Mouse (Mus musculus) left cerebral cortex, postnatal 14 days (tissue): ENCODE measurements around the gene Gm15737. TPM values are rescaled to one million over a fixed set of nuclear protein-coding genes. Genes with fewer than 3 reads are reported as not detected.

Experiments used
- DNase-seq, 2 experiments: peaks; one replicate each; pipeline ENCODE4 v3.0.0; 2021 to 2022; ENCODE audit warnings: low spot score in 2 of 2, mixed read lengths in 1 of 2
- intact Hi-C: fragments of 180-260 bp; cut with DNase I; formaldehyde crosslinking; loops from one replicate; pipeline ENCODE4 v1.15.1; 2025
- long read RNA-seq, 2 experiments: library from polyadenylated mRNA; stranded (forward); transcript quantifications; one replicate each; pipeline ENCODE4 v2.0.0; 2021
- total RNA-seq, 2 experiments: library from RNA; stranded (reverse); gene quantifications; 2 replicates each; pipeline ENCODE4 v1.2.3; 2021

Gm15737 gene
- not detected for total RNA-seq
- long read RNA-seq, experiment 1 = 0 reads
- long read RNA-seq, experiment 2 = 0 reads

DNA sequence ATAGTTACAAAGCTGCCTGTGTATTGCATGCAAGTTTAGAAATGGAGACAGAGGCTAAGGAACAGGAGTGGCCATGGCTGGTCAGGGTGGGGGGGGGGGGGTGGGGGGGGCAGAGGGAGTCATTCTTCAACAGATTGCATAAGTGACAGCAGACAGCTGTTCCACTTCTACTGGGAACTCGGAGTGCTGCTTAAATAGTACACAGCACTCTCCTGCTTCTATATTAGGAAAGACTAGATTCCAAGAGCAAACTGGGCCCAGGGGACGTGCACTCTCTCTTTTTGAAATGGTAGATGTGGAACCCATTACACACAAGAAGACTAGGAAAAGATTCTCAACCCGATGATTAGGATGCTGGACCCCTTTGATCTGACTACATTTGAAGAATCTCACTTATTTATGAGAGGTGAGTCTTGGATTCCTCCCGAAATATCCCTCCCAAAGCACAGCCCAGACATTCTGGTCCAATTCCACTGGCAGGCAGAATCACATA lies at the start of gene Gm15737:
Gene Gm15737 (plus strand): TSS at position 269 of the 493 bp plus-strand sequence.
- intact Hi-C loops = no loop called here
- peak; percentile 31 to 60 for DNase-seq

DNA sequence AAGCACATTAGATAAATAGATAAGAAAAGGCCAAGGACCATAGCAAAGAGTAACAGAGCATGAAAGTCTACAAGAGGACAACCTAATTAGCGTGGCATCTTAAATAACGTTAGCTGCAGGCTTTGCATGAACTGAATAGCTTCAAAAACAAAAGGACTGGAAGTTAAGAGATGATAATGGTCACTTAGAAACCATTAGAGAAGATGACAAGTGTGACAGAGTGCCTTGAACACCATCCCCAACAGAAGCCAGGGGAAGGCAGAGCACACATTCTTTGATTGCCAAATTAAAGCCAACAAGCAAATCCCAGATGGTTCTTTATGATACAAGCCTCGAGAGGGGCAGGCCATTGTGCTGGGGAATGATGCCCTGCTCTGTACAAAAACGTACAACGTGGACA lies 47.6 kb upstream of the Gm15737 start:
- no peak for DNase-seq
- intact Hi-C loops = no loop called here

DNA sequence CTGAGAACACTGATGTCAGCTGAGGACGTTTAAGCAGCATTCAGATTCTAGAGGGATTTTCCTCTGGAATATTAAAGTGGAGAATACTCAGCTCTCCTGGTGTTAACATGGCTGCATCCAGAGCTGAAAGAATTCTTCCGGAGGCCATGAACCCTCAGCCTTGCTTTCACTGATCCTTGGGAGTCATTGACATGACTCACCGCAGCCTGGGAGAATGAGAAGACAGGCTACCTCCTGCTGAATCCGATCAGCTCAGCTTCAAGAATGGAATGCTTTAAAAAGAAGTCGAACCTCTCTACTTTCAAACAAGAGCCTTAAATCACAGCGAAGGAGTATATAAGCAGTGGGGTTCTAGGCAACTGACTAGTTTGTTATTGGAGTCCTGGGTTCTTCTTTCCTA lies 47.2 kb upstream of the Gm15737 start:
- intact Hi-C loops = no loop called here
- DNase-seq = no peak

DNA sequence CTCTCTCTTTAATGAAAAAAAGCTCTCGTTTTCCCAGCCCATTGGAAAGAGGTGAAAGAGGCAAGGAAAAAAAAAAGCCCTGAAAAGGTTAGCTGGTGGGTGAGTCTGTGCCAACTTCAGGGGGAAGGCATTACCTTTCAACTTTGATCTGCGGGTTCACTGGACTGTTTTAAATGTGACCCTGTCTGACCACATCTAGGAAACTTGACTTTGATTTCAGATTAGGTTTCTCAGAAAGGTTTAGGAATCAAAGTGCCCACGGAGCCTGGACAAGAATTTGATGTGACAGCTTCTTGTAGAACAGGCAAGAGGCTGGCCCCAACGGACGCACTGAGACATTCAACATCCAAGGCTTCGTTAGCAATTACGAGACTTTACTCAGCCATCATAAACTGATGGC lies 45.2 kb upstream of the Gm15737 start:
- no peak for DNase-seq
- intact Hi-C loops = no loop called here

DNA sequence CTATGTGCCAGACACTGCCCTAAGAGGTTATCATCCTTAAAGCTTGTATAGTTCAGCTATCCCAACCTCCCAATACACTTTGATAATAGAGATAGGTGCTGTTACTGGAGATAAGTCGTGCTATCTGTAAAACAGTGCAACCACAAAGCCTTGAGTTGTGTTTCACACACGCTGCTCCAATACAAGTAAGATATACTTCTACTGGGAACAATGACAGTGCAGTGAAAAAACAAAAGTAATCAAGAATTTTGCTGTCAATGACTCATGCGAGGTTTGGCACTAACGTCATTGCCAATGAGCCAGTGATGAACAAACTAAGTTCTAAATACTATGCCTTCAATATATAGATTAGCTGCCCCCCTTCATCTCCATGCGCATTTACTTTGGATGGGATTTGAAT lies 42.6 kb upstream of the Gm15737 start:
- DNase-seq = no peak
- intact Hi-C loops = no loop called here

DNA sequence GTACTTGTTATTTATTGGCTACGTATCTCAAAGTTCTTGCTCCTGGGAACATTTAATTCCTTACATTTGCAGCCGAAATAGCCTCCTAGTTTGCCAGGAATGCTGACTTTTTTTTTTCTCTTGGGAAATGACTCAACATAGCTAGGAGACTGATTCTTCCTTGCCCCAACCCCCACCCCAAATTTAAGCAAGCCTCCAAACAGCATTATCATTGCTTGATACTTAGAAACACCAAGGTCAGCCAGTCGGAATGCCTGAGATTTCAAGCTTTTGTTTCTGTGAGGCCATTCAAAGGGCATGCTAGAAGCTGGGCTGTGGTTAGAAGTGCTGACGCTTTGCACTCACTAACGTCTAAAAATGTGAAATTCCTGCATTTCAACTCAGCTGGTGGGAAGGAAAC lies 41.8 kb upstream of the Gm15737 start:
- intact Hi-C loops = no loop called here
- no peak for DNase-seq

DNA sequence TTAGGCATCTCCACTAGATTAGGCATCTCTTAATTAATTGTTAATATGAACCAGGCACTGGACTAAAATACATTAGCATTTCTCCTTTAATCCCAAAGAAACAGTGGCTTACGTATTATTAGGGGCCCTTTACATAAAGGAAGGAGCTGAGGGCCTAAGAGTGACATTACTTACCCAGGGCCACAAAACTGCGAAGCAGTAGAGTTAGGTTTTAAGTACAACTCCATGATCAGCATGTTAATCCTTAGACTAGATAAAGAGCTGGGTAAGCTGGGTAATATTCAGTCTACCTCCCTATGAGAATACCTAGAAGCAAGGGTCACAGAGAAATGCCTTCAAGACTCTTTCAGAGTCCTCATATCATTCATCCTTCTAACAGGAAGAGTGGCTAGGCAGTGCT lies 40.0 kb upstream of the Gm15737 start:
- intact Hi-C loops = no loop called here
- DNase-seq = no peak

DNA sequence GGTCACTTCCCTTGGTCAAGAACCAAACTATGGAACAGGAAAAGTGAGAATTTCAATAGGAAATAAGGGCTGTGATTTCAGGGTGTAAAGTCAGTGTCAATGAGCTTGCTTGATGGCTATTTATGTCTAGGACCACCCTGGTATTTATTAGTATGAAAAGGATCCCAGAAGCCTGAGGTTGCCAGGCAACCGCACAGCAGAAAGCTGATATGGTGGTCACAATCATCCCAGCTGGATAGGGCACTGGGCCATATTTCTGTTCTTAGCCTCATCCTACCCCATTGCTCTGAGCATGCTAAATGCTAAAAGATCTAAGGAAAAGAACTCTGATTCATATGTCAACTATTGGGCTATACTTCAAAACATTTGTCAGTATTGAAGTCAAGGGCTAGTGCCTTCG lies 38.1 kb upstream of the Gm15737 start:
- DNase-seq = no peak
- intact Hi-C loops = no loop called here

DNA sequence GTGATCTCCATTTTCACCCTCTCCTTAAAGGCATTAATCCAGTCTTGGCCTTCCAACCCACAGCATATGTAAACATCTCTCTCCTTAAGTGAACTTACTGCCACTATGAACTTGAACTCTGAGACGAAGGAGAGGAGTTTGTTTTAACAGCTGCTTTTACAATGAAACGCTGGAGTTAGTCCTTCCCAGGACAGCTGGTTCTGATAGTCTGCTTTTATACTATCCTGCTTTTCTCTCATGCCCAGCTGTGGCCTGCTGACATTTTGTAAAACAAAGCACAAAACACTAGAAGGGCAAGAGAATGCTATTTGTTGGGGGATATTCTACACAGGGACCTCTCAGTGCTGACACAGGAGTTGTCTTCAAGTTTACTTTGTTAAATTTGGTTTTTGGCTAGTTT lies 27.2 kb upstream of the Gm15737 start:
- no peak for DNase-seq
- intact Hi-C loops = no loop called here

DNA sequence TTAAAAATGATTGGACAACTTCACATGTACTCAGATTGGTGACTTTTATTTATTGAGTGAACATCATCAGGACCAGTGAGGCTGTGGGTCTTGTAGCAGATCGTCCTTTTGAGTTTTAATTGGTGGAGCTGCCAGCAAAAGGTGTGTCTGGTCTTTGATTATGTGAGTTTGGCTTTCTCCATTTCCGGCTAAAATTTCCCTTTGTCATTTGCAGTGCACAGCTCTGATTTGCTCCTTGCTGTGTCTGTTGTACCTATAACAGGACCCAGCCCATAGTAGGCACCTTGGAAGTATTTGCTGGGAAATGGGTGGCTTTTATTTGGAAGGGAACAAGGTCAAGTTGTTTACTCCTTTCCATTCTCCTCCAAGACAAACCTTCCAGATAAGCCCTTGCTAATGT lies 25.7 kb upstream of the Gm15737 start:
- no peak for DNase-seq
- intact Hi-C loops = no loop called here

DNA sequence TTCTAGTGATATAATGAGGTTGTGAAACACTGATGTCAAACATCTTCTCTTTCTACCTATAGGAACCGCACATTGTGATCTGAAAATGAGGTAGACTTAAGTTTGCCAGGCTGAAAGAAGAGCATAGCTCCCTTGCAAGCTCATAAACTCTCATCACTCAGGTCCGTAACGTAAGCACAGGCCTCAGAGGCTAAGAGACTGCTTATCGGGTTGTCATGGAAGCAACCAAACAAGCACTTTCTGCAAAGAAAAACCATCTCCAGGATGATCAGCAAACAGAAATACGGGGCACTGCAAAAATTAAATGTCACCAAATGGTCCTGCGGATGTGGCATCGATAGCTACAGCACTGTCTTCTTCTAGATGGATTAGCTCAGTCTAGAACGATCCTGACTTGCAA lies 23.3 kb upstream of the Gm15737 start:
- DNase-seq = no peak
- intact Hi-C loops = no loop called here

DNA sequence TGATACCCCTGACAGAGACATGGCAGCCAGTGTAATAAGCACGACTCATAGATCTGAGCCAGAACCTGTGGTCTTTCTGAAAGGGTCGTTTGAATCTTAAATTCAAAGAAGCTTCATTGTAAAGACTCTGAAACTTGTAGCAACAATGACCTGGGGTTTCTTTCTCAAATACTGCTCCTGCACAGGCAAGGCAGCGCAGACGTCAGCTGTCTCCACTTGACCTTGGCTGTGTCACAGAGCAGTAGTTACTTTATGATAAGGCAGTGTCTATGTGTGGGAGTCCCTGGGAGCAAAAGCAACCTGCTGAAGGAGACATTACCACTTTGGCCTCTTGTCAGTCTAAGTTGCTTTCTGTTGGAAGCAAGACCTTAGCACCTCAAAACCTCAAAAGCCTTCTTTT lies 22.5 kb upstream of the Gm15737 start:
- DNase-seq = no peak
- intact Hi-C loops = no loop called here

DNA sequence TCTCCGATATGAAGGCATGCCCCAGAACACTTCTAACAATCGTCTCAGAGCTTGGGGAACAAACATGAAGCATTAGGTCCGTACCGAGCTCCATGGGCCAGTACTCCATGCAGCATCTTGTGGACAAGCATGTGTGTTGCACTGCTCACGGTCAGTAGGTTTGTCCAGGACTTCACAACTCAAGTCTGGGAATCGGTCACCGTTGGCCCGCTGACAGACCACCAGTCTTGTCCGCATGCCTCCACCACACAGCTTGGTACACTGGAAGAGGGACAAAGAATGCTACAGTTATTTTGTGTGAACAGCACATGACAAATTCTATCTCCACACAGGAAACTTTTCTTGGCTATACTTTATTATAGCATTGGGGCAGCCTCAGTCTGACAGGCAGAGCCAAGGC lies 19.9 kb upstream of the Gm15737 start:
- DNase-seq = no peak
- intact Hi-C loops = no loop called here

DNA sequence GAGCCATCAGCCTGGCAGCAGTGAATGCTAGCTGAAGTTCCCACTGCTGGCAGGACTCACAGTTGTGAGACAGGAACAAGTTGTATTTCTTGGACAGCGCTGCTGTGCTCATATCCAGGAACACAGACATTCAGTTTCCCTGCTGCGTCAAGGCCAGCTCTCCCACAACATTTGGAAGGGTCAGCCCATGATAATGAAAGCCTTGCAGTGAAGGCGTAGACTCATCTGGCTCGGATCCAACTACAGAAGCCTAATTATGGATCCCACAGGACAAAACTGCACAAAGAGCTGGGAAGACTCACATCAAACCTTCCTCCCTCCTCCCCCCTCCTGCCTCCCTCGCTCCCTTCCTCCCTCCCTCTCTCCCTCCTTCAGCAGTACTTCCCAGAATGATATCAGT lies 18.9 kb upstream of the Gm15737 start:
- intact Hi-C loops = no loop called here
- DNase-seq = peak; percentile 77

DNA sequence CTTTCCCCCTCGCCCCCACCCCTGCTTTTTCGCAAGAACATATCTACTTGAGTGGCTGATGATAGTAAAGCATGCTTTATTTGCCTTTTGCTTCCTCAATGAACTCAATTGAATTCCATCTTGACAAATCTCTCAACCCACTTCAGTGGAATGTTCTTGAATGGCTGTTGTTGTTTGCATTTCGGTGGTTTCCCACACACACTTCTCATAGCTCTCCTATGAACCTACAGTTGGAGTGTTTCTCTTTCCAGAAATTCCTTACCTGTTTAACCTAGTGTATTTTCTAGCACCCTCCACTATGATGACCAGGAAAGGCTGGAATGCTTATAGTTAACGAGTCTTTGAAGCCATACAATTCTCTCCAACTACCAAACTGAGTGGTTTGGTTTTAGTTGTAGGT lies 14.3 kb upstream of the Gm15737 start:
- no peak for DNase-seq
- intact Hi-C loops = no loop called here

DNA sequence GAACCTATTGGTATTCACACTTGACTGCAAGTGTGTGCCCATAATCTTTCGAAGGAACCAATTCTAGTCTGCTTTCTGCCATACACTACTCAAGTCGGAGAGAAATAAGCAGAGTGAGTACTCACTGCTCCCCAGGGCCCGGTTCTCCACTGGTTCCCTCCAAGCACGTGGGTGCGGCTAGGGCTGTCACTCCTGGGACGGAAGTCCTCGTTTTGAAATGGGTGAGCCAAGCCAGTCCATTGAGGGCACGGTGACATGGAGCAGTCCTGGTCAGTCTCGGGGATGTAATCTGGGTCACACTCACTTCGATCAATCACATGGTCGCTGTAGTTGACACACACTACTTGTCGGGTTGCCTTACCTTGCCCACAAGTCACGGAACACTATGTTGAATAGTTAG lies 11.4 kb upstream of the Gm15737 start:
- no peak for DNase-seq
- intact Hi-C loops = no loop called here

DNA sequence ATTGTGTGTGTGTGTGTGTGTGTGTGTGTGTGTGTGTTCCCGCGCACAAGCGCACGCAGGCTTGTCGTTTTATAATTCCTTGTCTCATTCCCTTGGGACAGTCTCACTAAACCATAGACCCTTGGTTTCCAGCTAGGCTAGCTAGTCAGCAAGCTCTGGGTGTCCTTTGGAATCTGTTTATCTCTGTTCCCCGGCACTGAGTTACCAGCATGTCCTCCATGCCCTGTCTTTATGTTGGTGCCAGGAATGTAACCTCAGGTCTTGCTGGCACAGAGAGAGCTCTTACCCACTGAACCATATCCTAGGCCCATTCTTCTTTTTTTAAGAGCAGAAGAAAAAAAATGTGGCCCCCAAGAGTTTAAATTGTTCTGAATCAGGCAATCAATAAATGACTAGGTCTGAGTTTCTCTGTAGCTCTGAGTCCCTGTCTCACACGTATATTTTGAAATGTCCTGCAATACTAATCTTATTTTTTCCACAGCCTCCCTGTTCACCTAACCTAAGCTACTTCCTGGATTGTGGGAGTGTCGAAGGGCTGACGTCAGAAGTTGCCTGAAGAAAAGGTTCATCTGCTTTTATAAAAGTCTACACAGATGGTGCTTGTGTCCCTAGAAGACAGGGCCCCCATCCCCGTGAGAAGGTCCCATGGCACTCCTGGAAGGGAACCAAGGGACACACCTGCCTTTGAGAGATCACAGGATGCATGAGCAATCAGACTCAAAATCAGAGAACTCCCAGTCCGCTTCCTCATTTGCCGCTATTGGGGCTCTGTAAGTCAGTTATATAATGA lies 10.2 kb upstream of the Gm15737 start:
- DNase-seq = no peak
- intact Hi-C loops = no loop called here

DNA sequence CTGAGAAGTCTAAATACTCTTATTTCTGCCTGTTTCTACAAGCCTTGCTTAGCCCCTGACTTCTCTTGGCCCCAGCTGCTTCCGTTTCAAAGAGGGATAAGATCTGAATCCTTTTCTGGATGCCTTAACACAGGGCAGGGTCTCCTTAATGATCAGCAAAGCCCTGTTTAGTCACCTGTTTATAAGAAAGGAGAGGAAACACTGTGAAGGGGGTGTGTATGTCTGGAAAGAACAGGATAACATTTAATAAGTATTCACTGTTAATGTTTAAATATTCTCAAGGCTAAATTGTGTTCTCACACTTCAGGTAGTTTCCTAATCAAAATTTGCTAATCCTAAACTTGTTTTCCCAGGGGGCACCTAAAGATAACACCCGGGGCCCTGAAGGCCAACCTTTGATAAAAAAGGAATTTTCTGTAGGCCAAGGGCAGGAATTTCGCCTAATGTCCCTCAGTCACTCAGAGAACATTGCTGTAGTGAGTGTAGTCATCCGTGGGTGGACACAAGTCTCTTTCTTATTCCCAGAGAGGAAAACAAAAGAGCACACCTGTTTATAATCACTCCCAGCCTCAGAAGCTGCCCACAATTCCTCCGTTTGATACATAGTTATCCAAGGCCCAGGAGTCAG lies 8.8 kb upstream of the Gm15737 start:
- DNase-seq = no peak
- intact Hi-C loops = no loop called here

DNA sequence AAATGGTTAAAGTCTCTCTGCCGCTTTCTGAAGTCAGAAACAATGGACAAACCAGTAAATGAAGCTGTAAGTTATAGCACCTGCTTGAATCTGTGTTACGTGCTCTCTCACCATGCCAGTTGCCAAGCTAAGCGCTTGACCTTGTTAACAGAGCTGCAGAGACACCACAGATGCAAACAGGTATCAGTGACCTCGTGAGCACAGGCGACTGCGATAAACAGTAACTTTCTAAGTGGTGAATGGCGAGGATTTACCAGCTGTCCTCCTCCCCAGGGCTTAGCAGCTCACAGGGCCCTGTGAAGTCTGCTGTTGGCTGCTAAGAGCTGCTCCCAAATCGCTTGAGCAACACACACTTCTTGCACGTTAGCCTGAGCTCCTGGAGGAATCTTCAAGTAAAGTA lies 6.6 kb upstream of the Gm15737 start:
- intact Hi-C loops = no loop called here
- DNase-seq = no peak

DNA sequence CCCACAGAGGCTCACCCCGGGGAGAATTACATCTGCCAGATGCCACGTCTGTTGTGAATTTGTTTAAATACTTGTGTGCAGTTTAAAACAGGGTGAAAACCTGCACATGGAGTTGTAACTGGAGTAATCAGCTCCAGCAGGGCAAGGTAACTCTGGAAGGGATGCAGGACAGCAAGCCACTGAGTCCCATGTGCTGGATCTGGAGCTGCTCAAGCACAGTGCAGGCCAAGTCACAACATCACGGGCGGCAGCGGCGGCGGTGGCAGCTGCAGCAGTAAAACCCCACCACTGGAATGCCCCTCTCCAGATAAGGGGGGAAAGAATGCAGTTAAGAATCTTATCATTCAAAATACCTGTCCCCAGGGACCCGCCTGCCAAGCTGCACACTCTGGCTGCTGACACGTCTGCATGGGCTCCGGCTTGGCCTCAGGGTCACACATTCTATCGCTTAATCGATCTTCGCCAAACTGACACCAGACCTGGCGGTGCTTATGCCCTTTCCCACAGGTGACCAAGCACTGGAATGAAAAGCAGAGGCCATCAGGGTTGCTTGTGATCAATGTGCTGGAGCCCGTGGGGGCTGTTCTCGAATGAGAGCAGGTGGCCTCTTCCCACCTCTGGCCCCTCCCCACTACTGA lies 544 bp downstream of the Gm15737 start:
- intact Hi-C loops = no loop called here
- DNase-seq = no peak

DNA sequence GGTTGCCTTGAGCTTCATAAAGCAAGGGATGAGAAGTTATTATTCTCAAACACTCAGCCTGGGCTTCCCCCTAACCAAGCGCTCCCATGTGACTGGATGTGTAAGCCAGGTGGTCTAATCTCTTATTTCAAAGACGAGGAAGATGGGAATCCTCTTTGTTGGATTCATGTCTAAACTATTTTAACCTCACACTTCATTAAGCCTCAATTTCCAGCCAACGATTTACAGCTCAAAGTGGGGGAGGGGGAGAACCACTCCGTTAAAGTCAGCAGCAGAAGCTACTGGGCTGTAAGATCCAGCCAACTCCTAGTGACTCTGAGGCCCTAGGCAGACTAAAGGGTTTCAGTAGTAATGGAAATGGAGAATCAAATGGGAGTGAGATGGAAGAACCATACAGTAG lies 2.7 kb downstream of the Gm15737 start:
- intact Hi-C loops = no loop called here
- no peak for DNase-seq
